Mouse (Mus musculus): ENCODE measurements at regions not wholly inside any gene's neighbourhood (a gene's known extent, or its start where the extent isn't known, plus 50 kb on each side); places are given as distances from the start of the nearest gene placed in this dataset.

- DNase-seq (ENCODE audit: low spot score) (no peak), ATAC-seq (ENCODE audit: low FRiP score, low read depth) (no peak)
- H3K4me2 ChIP-seq (replicated peaks; ENCODE audit: low read depth, low read length, severe bottlenecking), result no peak overlapping the region
- no peaks in the 10 kb centered on the region for H3K27me3 ChIP-seq (ENCODE audit: control insufficient read depth, insufficient read depth, low read length)
- H3K9me3 ChIP-seq (ENCODE audit: control insufficient read depth, low read length), result no peaks in the 10 kb centered on the region
- no peak overlapping the region for H3K4me3 ChIP-seq (replicated peaks; ENCODE audit: low read length)
- H3K27ac ChIP-seq (replicated peaks; ENCODE audit: low read depth, low read length), result no peak overlapping the region
- no peaks in the 10 kb centered on the region; the same call in 1 of the 2 replicates for H3K4me1 ChIP-seq (ENCODE audit: control insufficient read depth, insufficient read depth, low read length)
- no peak for TF ChIP-seq POLR2A (IDR thresholded peaks at IDR 0.05; ENCODE audit: borderline replicate concordance, extremely low read depth, insufficient read depth, insufficient read length)
- H3K36me3 ChIP-seq (ENCODE audit: control insufficient read depth, insufficient read depth, low read length), result no peaks in the 10 kb centered on the region
- H3K9ac ChIP-seq (ENCODE audit: low read depth, low read length, severe bottlenecking), result no peak overlapping the region
Measured at GRCm38 (mm10) chr2:92742671-92743070, 143.2 kb downstream of the Chst1 start.

- H3K27ac ChIP-seq (replicated peaks; ENCODE audit: low read depth, low read length), result no peak overlapping the region
- no peaks in the 10 kb centered on the region; the same call in 1 of the 2 replicates for H3K4me1 ChIP-seq (ENCODE audit: control insufficient read depth, insufficient read depth, low read length)
- ATAC-seq (ENCODE audit: low FRiP score, low read depth) (no peak), DNase-seq (ENCODE audit: low spot score) (no peak)
- no peaks in the 10 kb centered on the region for H3K27me3 ChIP-seq (ENCODE audit: control insufficient read depth, insufficient read depth, low read length)
- H3K4me3 ChIP-seq (replicated peaks; ENCODE audit: low read length), result no peak overlapping the region
- TF ChIP-seq POLR2A (IDR thresholded peaks at IDR 0.05; ENCODE audit: borderline replicate concordance, extremely low read depth, insufficient read depth, insufficient read length), result no peak
- 44% methylated on average over 5 of the region's 5 CpGs for WGBS
- no peak overlapping the region for H3K9ac ChIP-seq (ENCODE audit: low read depth, low read length, severe bottlenecking)
- H3K9me3 ChIP-seq (ENCODE audit: control insufficient read depth, low read length), result no peaks in the 10 kb centered on the region
- no peak overlapping the region for H3K4me2 ChIP-seq (replicated peaks; ENCODE audit: low read depth, low read length, severe bottlenecking)
- no peaks in the 10 kb centered on the region for H3K36me3 ChIP-seq (ENCODE audit: control insufficient read depth, insufficient read depth, low read length)
Measured at GRCm38 (mm10) chr2:92743152-92743551, 143.6 kb downstream of the Chst1 start.

GRCm38 (mm10) chr2:92743911-92744310 lies 144.4 kb downstream of the Chst1 start:
- DNase-seq (ENCODE audit: low spot score) (no peak), ATAC-seq (ENCODE audit: low FRiP score, low read depth) (no peak; the same call in 1 of the 2 replicates)
- Histone ChIP-seq H3K27ac (replicated peaks; ENCODE audit: low read depth, low read length) (no peak overlapping the region), H3K4me3 (replicated peaks; ENCODE audit: low read length) (no peak overlapping the region), H3K4me1 (ENCODE audit: control insufficient read depth, insufficient read depth, low read length) (no peaks in the 10 kb centered on the region; the same call in 1 of the 2 replicates), H3K9ac (ENCODE audit: low read depth, low read length, severe bottlenecking) (no peak overlapping the region), H3K27me3 (ENCODE audit: control insufficient read depth, insufficient read depth, low read length) (no peaks in the 10 kb centered on the region), H3K36me3 (ENCODE audit: control insufficient read depth, insufficient read depth, low read length) (no peaks in the 10 kb centered on the region), H3K4me2 (replicated peaks; ENCODE audit: low read depth, low read length, severe bottlenecking) (no peak overlapping the region), H3K9me3 (ENCODE audit: control insufficient read depth, low read length) (no peaks in the 10 kb centered on the region)
- no peak for TF ChIP-seq POLR2A (IDR thresholded peaks at IDR 0.05; ENCODE audit: borderline replicate concordance, extremely low read depth, insufficient read depth, insufficient read length)
- WGBS, result 53% methylated on average over 5 of the region's 5 CpGs

- Histone ChIP-seq H3K27ac (replicated peaks; ENCODE audit: low read depth, low read length) (no peak overlapping the region), H3K9me3 (ENCODE audit: control insufficient read depth, low read length) (no peaks in the 10 kb centered on the region), H3K9ac (ENCODE audit: low read depth, low read length, severe bottlenecking) (no peak overlapping the region), H3K4me2 (replicated peaks; ENCODE audit: low read depth, low read length, severe bottlenecking) (no peak overlapping the region), H3K27me3 (ENCODE audit: control insufficient read depth, insufficient read depth, low read length) (no peaks in the 10 kb centered on the region), H3K4me1 (ENCODE audit: control insufficient read depth, insufficient read depth, low read length) (no peaks in the 10 kb centered on the region), H3K36me3 (ENCODE audit: control insufficient read depth, insufficient read depth, low read length) (no peaks in the 10 kb centered on the region), H3K4me3 (replicated peaks; ENCODE audit: low read length) (no peak overlapping the region)
- WGBS, result 75% methylated on average over 2 of the region's 2 CpGs
- ATAC-seq (ENCODE audit: low FRiP score, low read depth), result no peak
- TF ChIP-seq POLR2A (IDR thresholded peaks at IDR 0.05; ENCODE audit: borderline replicate concordance, extremely low read depth, insufficient read depth, insufficient read length), result no peak
- DNase-seq (ENCODE audit: low spot score), result no peak
Measured at GRCm38 (mm10) chr2:92747406-92747805, 147.9 kb downstream of the Chst1 start.

GRCm38 (mm10) chr2:92750116-92750515 lies 150.6 kb downstream of the Chst1 start:
- ATAC-seq (ENCODE audit: low FRiP score, low read depth) (no peak), DNase-seq (ENCODE audit: low spot score) (no peak)
- H3K9me3 ChIP-seq (ENCODE audit: control insufficient read depth, low read length), result no peaks in the 10 kb centered on the region

GRCm38 (mm10) chr2:92750672-92751071 lies 151.2 kb downstream of the Chst1 start:
- no peaks in the 10 kb centered on the region for H3K9me3 ChIP-seq (ENCODE audit: control insufficient read depth, low read length)
- no peak overlapping the region for H3K4me2 ChIP-seq (replicated peaks; ENCODE audit: low read depth, low read length, severe bottlenecking)
- DNase-seq (ENCODE audit: low spot score), result no peak
- WGBS, result 33% methylated on average over 4 of the region's 4 CpGs
- no peaks in the 10 kb centered on the region for H3K27me3 ChIP-seq (ENCODE audit: control insufficient read depth, insufficient read depth, low read length)
- no peaks in the 10 kb centered on the region for H3K4me1 ChIP-seq (ENCODE audit: control insufficient read depth, insufficient read depth, low read length)
- H3K9ac ChIP-seq (ENCODE audit: low read depth, low read length, severe bottlenecking), result no peak overlapping the region
- no peak overlapping the region for H3K4me3 ChIP-seq (replicated peaks; ENCODE audit: low read length)
- no peak for ATAC-seq (ENCODE audit: low FRiP score, low read depth)
- TF ChIP-seq POLR2A (IDR thresholded peaks at IDR 0.05; ENCODE audit: borderline replicate concordance, extremely low read depth, insufficient read depth, insufficient read length), result no peak
- H3K36me3 ChIP-seq (ENCODE audit: control insufficient read depth, insufficient read depth, low read length), result no peaks in the 10 kb centered on the region
- H3K27ac ChIP-seq (replicated peaks; ENCODE audit: low read depth, low read length), result no peak overlapping the region

More at GRCm38 (mm10) chr2:92750116-92750515, 150.6 kb downstream of the Chst1 start:
- Histone ChIP-seq H3K36me3 (ENCODE audit: control insufficient read depth, insufficient read depth, low read length) (no peaks in the 10 kb centered on the region), H3K4me1 (ENCODE audit: control insufficient read depth, insufficient read depth, low read length) (no peaks in the 10 kb centered on the region), H3K27ac (replicated peaks; ENCODE audit: low read depth, low read length) (no peak overlapping the region), H3K27me3 (ENCODE audit: control insufficient read depth, insufficient read depth, low read length) (no peaks in the 10 kb centered on the region), H3K9ac (ENCODE audit: low read depth, low read length, severe bottlenecking) (no peak overlapping the region), H3K4me2 (replicated peaks; ENCODE audit: low read depth, low read length, severe bottlenecking) (no peak overlapping the region), H3K4me3 (replicated peaks; ENCODE audit: low read length) (no peak overlapping the region)
- 41% methylated on average over 4 of the region's 4 CpGs for WGBS
- TF ChIP-seq POLR2A (IDR thresholded peaks at IDR 0.05; ENCODE audit: borderline replicate concordance, extremely low read depth, insufficient read depth, insufficient read length), result no peak
